Mouse (Mus musculus) liver, embryonic 16.5 days (tissue): ENCODE data around the gene Irak3. TPM values are rescaled to one million over a fixed set of nuclear protein-coding genes. Genes with fewer than 3 reads are reported as not detected.

ENCODE experiments used
- ATAC-seq: fragments of 200-750 bp; cut with Nextera tagmentation; 2 replicates; pipeline ENCODE4 v1.8.0; 2017; ENCODE audit warnings: low read depth, mild to moderate bottlenecking, moderate number of reproducible peaks, moderate library complexity
- H3K27ac ChIP-seq: fragments of 300-500 bp; sonication (generic); 2 replicates; pipeline ENCODE4 v1.5.1; 2014; ENCODE audit warnings: mild to moderate bottlenecking, low read length
- H3K27me3 ChIP-seq: fragments of 300-500 bp; sonication (generic); 2 replicates; pipeline ENCODE4 v1.6.1; 2014; ENCODE audit warnings: low read depth, low read length, mixed read lengths; ENCODE audit not compliant: control insufficient read depth, insufficient read depth
- H3K36me3 ChIP-seq: fragments of 300-500 bp; sonication (generic); 2 replicates; pipeline ENCODE4 v1.6.1; 2014; ENCODE audit warnings: mild to moderate bottlenecking; ENCODE audit not compliant: control insufficient read depth, insufficient read depth
- H3K4me1 ChIP-seq: fragments of 300-500 bp; sonication (generic); 2 replicates; pipeline ENCODE4 v1.6.1; 2014; ENCODE audit warnings: low read depth, low read length, mixed read lengths; ENCODE audit not compliant: control insufficient read depth
- H3K4me2 ChIP-seq: fragments of 300-500 bp; sonication (generic); 2 replicates; pipeline ENCODE4 v1.6.1; 2014; ENCODE audit warnings: low read depth, low read length, mixed read lengths
- H3K4me3 ChIP-seq: fragments of 300-500 bp; sonication (generic); 2 replicates; pipeline ENCODE4 v1.5.1; 2014; ENCODE audit warnings: low read depth, mild to moderate bottlenecking, low read length
- H3K9ac ChIP-seq: fragments of 300-500 bp; sonication (generic); 2 replicates; pipeline ENCODE4 v1.6.1; 2014; ENCODE audit warnings: low read depth, low read length
- H3K9me3 ChIP-seq: fragments of 300-500 bp; sonication (generic); replicated peaks from 2 replicates; pipeline ENCODE4 v1.6.1; 2016; ENCODE audit warnings: low read length; ENCODE audit not compliant: control insufficient read depth
- WGBS: fragments of 180-500 bp; shearing (Covaris S2); extraction: QIAGEN DNeasy Blood & Tissue Kit; methylation state at CpG from one replicate; pipeline ENCODE4 v1.1.7; 2014; ENCODE audit not compliant: insufficient replicate concordance; 5-methylcytosine and 5-hydroxymethylcytosine counted together
- polyA plus RNA-seq: library from polyadenylated mRNA; unstranded; fragments of >200 nt; fragmentation: Nextera tagmentation; extraction: Ambion mirVana; gene quantifications from 2 replicates; pipeline ENCODE4 v1.2.1, GENCODE M21; 2015

The Irak3 gene
- polyA plus RNA-seq, 1 experiment from 2014 or later = 1.8 TPM

- H3K27ac ChIP-seq = no peak overlapping the region
- no peak overlapping the region for H3K4me2 ChIP-seq
- no peaks in the 10 kb centered on the region for H3K27me3 ChIP-seq
- H3K4me1 ChIP-seq = no peaks in the 10 kb centered on the region
- H3K36me3 ChIP-seq = no peaks in the 10 kb centered on the region
- WGBS = 72% methylated on average over 9 of the region's 9 CpGs
- H3K4me3 ChIP-seq = no peak overlapping the region
- ATAC-seq = no peak
- H3K9ac ChIP-seq = no peak overlapping the region
- no peaks in the 10 kb centered on the region for H3K9me3 ChIP-seq
Observed at GRCm38 (mm10) chr10:120160533-120160932, 41.4 kb downstream of the Irak3 start.

DNA sequence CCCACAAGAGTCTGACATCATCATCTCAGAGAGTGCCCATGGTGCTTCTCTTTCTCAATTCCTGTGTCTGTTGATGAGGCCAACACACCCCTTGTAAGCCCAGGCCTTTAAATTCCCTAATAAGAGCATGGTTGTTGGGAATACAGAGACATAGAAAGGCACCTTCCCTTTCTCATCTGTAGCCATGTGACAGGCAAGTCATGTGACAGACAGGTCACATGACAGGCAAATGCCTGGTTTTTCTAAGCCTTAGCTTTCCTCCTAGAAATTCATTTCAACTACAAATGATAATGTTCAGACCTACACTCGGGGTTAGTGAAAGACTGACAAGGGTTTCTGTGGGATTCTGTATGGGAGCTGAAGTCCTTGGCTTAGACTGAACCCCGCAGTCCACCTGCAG, 48.0 kb downstream of the Irak3 start:
- Histone ChIP-seq H3K27ac (no peak overlapping the region), H3K4me2 (no peak overlapping the region)

GRCm38 (mm10) chr10:120151672-120152071, 50.3 kb downstream of the Irak3 start:
- Histone ChIP-seq H3K4me2 (no peak overlapping the region), H3K4me3 (no peak overlapping the region), H3K27me3 (no peaks in the 10 kb centered on the region), H3K36me3 (no peaks in the 10 kb centered on the region), H3K9ac (no peak overlapping the region), H3K27ac (no peak overlapping the region), H3K4me1 (no peaks in the 10 kb centered on the region), H3K9me3 (no peaks in the 10 kb centered on the region)
- WGBS = 76% methylated on average over 7 of the region's 7 CpGs
- ATAC-seq = no peak

More for the DNA sequence above, 48.0 kb downstream of the Irak3 start:
- no peak for ATAC-seq
- H3K36me3 ChIP-seq = no peaks in the 10 kb centered on the region
- H3K27me3 ChIP-seq = no peaks in the 10 kb centered on the region
- H3K4me3 ChIP-seq = no peak overlapping the region
- H3K4me1 ChIP-seq = no peaks in the 10 kb centered on the region
- no peaks in the 10 kb centered on the region for H3K9me3 ChIP-seq
- 66% methylated on average over 2 of the region's 2 CpGs for WGBS
- H3K9ac ChIP-seq = no peak overlapping the region

GRCm38 (mm10) chr10:120140916-120141516, 60.9 kb downstream of the Irak3 start:
- no peak overlapping the region for H3K27ac ChIP-seq
- WGBS = 25% methylated on average over 10 of the region's 10 CpGs
- no peak overlapping the region for H3K4me2 ChIP-seq
- H3K4me1 ChIP-seq = no peaks in the 10 kb centered on the region
- no peaks in the 10 kb centered on the region for H3K27me3 ChIP-seq
- H3K9me3 ChIP-seq = no peaks in the 10 kb centered on the region
- no peak overlapping the region for H3K4me3 ChIP-seq
- H3K9ac ChIP-seq = no peak overlapping the region
- ATAC-seq = no peak
- H3K36me3 ChIP-seq = no peaks in the 10 kb centered on the region

DNA sequence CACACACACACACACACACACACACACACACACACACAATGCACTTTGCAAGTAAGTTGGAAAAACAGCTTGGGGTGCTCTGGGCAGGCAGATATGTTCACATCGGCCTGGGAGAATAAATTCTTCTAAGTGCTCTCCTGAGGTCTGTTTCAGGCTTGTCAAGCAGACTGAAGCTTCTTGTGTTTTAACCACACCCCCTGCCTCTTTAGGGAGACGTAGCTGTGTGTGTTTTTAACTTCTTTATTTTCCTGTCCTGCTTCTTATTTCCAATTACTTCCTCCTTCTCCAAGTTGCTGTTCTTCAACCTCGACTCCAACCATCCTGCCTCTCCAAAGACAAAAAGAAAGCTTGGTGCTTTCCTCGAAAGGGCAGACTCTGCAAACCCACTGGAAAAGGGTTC, 61.7 kb downstream of the Irak3 start:
- Histone ChIP-seq H3K4me1 (no peaks in the 10 kb centered on the region), H3K9ac (no peak overlapping the region), H3K36me3 (no peaks in the 10 kb centered on the region), H3K27me3 (no peaks in the 10 kb centered on the region), H3K9me3 (no peaks in the 10 kb centered on the region), H3K4me2 (no peak overlapping the region), H3K27ac (no peak overlapping the region), H3K4me3 (no peak overlapping the region)
- 24% methylated on average over 4 of the region's 4 CpGs for WGBS
- no peak for ATAC-seq

DNA sequence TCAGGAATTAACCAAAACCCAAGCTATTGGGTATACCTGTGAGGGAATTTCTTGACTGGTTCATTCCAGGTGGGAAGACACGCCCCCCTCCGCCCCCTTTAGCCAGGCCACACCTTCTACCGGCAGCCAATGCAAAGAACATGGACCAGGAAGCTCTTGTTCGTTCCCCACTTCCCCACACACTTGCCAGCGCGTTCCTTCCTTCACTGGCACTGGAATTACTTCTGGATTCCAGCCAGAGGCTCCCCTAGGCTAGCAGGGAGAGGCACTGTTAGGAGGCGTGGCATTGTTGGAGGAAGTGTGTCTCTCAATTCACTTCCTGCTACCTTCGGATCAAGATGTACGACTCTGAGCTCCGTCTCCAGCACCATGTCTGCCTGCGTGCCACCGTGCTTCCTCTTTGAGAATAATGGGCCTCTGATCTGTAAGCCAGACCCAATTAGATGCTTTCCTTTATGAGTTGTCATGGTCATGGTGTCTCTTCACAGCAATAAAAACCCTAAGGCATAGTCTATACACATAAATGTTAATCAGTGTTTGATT, 65.8 kb downstream of the Irak3 start:
- H3K9me3 ChIP-seq = no peaks in the 10 kb centered on the region
- H3K4me1 ChIP-seq = no peaks in the 10 kb centered on the region
- H3K9ac ChIP-seq = no peak overlapping the region
- WGBS = 35% methylated on average over 12 of the region's 12 CpGs
- no peak overlapping the region for H3K4me3 ChIP-seq
- no peaks in the 10 kb centered on the region for H3K36me3 ChIP-seq
- no peak for ATAC-seq
- H3K27ac ChIP-seq = no peak overlapping the region
- H3K4me2 ChIP-seq = no peak overlapping the region
- H3K27me3 ChIP-seq = no peaks in the 10 kb centered on the region

DNA sequence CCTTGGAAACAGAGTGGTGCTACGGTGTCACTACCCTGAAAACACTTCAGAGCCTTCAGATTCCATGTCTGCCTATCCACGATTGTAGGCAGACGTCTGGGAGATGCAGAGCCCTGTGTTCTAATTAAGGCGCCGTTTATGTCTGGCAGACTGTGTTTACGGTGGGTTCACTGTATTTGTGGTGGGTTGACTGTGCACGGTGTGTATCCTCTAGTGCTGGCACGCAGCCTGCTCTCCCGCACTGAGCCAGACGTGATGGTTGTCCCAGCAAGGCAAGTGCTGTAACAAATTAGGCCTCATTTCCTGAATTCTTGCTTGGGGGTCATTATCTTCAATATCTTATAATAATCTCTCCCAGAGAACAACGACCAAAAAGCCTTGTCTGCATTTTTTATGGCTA, 68.2 kb downstream of the Irak3 start:
- Histone ChIP-seq H3K4me2 (no peak overlapping the region), H3K4me3 (no peak overlapping the region), H3K27me3 (no peaks in the 10 kb centered on the region), H3K9ac (no peak overlapping the region), H3K36me3 (no peaks in the 10 kb centered on the region), H3K27ac (no peak overlapping the region), H3K9me3 (no peaks in the 10 kb centered on the region), H3K4me1 (no peaks in the 10 kb centered on the region)
- WGBS = 58% methylated on average over 11 of the region's 11 CpGs
- ATAC-seq = no peak

DNA sequence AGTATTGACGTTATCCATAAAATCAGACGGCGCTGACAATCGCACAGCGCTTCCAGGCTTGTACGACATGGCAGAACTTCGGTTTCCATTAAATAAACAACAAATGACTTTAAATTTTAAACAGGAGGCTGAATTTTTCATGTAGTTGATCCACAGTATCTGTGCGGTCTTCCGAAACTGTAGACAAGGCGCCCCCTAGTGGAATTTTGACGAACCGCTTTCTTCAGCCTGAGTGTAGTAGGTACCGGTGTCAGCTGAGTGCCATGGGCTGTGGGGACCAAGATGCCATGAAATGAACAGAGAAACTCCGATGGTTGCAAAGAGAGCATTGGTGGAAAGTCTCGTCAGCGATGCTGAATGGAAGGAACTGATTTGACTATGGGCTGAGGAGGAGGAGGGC, 71.3 kb downstream of the Irak3 start:
- Histone ChIP-seq H3K36me3 (no peaks in the 10 kb centered on the region), H3K4me3 (no peak overlapping the region), H3K9me3 (no peaks in the 10 kb centered on the region), H3K27me3 (no peaks in the 10 kb centered on the region), H3K9ac (no peak overlapping the region), H3K27ac (no peak overlapping the region), H3K4me1 (no peaks in the 10 kb centered on the region), H3K4me2 (no peak overlapping the region)
- 56% methylated on average over 16 of the region's 16 CpGs for WGBS
- no peak for ATAC-seq

DNA sequence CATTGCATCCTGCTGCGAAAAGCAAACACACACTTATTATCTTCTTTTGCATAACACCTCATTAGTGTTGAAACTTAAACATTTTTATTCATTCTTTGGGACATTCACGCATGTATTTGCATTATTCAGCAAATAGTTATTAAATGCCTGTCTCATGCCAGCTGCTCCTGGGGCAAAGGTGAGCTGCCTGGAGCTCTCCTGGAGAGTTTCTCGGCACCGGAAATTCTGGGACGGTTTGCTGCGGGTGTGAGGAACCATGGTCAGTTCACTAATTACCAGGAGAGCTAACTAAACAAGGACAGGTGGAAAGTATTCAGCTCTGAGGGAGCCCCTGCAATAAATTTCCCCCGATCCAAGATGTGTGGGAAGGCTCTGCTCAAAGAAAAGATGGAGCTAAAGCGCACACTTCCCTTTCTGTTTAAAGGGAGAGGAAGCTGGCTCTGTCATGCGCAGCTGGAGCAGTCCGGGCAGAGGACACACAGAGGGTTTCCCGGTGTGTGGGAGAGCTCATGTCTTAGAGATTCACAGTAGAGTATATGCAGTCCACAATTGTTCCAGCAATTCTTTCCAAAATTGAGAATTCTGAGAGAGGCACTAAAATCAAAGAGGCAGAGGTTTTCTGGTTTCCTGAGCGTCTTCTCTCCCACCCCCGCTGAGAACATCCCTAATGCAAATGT, 73.2 kb downstream of the Irak3 start:
- Histone ChIP-seq H3K27ac (no peak overlapping the region), H3K4me3 (no peak overlapping the region), H3K9ac (no peak overlapping the region), H3K9me3 (no peaks in the 10 kb centered on the region), H3K4me2 (no peak overlapping the region), H3K4me1 (no peaks in the 10 kb centered on the region), H3K36me3 (no peaks in the 10 kb centered on the region), H3K27me3 (no peaks in the 10 kb centered on the region)
- ATAC-seq = no peak
- WGBS = 27% methylated on average over 13 of the region's 13 CpGs
